Mouse (Mus musculus) activated CD4-positive, CD25-positive, alpha-beta regulatory T cell, adult 4 months (primary cell): ENCODE results near the gene Gpr89. TPM values are rescaled to one million over a fixed set of nuclear protein-coding genes. Genes with fewer than 3 reads are reported as not detected.

Experiments used
- ATAC-seq: one replicate; pipeline ENCODE4 v1.8.0; 2017
- polyA plus RNA-seq, 2 experiments: library from polyadenylated mRNA; unstranded; fragments of 100-300 nt; shearing (Covaris generic); gene quantifications; one replicate each; pipeline ENCODE4 v1.2.1; 2017

The Gpr89 gene
- polyA plus RNA-seq = 10 to 100 TPM; 23.7 to 26.9 TPM

GRCm38 (mm10) chr3:96904851-96905541, at the start of gene Gpr89:
Gpr89 (minus strand) TSS chr3:96905346.
- peak; percentile 92 for ATAC-seq

- ATAC-seq = no peak
Measured at GRCm38 (mm10) chr3:96953489-96954233, 48.5 kb upstream of the Gpr89 start.

DNA sequence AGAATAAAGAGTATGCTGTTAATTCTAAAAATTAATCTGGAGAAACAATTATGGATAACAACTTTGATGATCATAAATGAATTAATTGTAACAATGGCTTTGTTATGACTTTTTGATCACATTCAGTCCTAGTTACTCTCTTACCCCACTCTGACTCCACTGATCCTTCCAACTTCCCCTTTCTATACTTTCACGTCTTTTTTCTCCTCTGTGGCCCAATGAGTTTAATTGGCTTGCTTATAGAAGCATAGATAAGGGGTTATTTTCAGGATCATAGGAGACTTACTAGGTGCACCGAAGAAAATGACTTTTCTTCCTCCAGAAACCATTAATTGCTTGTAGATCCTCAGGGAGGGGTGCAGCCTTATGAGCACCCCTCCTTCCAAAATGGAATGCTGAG, 37.6 kb upstream of the Gpr89 start:
- no peak for ATAC-seq

- ATAC-seq = peak; percentile 65
Measured at GRCm38 (mm10) chr3:96938738-96939137, 33.6 kb upstream of the Gpr89 start.

DNA sequence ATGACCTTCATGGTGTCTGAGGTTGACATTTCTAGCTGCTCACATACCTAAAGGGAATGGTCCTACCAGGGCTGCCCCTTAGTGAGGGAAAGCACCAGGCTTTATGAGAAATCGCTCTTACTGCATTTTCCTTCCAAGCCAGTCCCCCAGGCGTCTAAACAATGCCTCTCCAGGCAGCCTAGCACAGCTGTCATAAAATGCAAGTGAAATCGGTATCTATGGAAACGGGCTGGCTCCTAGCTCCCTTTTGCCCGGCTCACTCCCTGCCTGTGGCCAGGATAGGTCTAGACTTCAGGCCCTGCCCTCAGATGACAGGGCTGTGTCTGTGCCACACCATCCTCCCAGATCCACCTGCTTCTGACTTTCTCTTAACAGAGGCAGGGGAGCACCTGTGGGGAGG, 32.5 kb upstream of the Gpr89 start:
- no peak for ATAC-seq

GRCm38 (mm10) chr3:96936241-96936640, 31.1 kb upstream of the Gpr89 start:
- ATAC-seq = peak; percentile 52

GRCm38 (mm10) chr3:96931261-96931681, 26.1 kb upstream of the Gpr89 start:
- ATAC-seq = no peak

- no peak for ATAC-seq
Measured at GRCm38 (mm10) chr3:96925920-96926319, 20.8 kb upstream of the Gpr89 start, which contains the start of gene Gja8. Gja8 (minus strand) TSS chr3:96926020.

- ATAC-seq = no peak
Measured at GRCm38 (mm10) chr3:96924631-96925030, 19.5 kb upstream of the Gpr89 start.

- no peak for ATAC-seq
Measured at GRCm38 (mm10) chr3:96920991-96921390, 15.8 kb upstream of the Gpr89 start.

DNA sequence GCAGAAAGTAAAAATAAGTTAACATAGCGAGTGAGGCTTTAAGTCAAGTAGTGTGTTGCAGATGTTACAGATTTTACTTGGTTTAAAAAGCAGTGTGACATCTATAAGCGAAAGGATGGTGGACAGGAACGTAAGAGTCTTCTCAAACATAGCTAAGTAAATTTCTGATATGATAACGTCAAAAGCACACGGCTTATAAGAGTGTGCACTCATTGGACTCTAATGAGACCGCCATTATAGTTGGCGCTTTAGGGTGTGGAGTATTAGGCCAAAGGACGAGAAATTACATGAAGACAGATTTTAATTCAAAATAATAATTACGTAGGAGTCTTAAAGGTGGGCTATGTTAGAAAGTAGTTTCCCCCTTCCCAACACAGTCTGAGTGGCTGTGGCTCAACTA, 446 bp upstream of the Gpr89 start:
- no peak for ATAC-seq

- ATAC-seq = no peak
Measured at GRCm38 (mm10) chr3:96904393-96904792, 753 bp downstream of the Gpr89 start, which contains the start of gene Gja5. Gja5 (plus strand) TSS chr3:96904693.

DNA sequence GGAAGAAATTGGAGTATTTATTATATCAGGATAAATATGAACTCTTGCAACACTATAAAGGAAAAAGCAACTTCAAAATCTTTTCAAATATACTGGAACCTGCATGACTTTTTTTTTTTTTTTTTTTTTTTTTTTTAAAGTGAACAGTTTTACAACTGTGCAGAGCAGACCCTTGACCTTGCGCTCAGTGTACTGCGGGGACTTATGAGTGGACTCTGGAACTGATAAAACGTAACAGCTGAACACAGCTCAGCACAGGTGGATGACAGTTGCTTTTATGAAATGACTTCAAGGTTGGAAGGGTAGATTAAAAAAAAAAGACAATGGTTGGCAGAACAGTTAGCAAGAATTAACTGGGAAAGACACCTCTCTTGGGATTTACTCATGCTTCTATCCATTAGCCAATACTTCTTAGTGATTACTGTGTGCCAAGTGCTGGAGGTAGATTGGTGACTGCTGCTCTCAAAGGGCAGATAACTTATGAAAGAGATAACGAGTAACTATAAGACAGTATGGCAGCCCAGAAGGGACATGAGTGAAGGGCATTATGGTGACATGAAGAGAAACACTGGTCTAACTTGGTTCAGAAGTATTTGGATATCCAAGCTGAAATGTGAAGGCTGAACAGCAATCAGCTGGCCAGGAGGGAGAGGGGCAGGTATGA, 2.7 kb downstream of the Gpr89 start:
- no peak for ATAC-seq

DNA sequence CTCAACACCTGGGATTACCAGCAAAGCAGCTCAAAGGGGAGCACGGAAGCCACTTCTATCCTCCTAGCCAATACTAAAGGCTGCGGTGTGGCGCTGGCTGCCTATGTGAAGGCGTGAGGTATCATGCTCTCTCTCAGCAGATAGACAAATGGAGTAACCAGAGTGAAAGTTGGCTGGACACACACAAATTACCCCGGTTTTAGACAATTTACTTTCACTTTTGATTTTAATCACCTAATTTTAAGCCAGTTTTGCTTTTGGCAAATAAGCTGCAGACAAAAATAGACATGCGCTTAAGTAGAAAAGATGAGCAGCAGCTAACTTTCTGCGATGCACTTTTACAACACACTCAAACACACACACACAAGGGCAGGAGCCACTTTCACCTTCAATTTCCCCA, 21.5 kb downstream of the Gpr89 start:
- ATAC-seq = no peak

DNA sequence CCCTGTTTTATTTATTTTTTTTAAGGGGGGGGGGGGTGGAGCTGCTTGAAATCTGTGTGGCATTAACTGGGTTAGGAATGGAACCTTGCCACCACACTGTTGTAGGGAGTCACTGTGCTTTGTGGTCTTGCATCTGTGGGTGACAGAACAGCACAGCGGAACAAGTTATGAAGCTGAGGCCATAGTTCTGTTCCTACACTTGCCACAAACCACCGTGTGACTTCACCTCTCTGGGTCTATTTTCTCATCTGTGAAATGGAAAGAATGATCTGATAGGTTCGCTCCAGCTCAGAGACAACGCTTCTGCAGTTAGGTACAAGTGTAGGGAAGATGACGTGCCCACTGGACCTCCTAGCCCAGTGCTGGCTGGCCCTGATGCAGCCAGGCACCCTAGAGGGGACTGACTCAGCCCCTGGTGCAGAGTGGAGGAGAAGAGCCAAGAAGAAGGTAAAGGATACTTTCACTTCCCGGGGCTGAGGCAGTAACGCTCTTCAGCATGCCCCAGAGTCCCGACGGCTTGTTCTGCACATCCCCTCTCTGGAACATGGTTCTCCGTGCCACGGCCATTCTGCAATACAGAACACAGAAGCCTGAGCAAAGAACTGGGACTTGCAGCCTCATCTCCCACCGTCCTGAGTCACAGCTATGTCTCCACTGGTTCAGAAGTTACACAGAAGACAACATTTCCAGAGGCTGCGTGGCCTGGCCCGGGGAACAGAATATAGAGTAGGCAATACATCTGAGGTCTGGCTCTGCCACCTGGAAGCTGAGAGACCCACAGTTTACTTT, 22.9 kb downstream of the Gpr89 start:
- peak; percentile 63 for ATAC-seq

GRCm38 (mm10) chr3:96881557-96881956, 23.6 kb downstream of the Gpr89 start:
- ATAC-seq = peak; percentile 30

DNA sequence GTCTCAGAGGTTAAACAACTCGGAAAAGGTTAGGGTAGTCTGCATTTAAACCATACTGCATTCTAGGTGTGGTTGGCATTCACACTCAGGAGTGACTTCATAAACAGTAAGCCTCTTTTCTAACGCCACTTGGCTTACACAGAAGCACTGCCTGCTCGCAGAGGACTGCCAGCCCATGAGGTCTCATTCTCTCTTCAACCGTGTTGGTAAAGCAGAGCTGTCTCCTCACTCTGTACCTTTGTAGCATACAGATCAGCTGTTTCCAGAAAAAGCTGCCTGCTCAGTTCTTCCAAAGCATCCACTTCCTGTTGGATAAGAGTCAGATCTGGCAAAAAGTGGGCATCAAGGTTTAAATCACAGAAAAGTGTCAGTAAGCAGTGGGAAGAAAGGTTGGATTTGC, 24.8 kb downstream of the Gpr89 start:
- ATAC-seq = no peak

- no peak for ATAC-seq
Measured at GRCm38 (mm10) chr3:96879536-96879935, 25.6 kb downstream of the Gpr89 start.

- ATAC-seq = no peak
Measured at GRCm38 (mm10) chr3:96874808-96875571, 30.2 kb downstream of the Gpr89 start.

- no peak for ATAC-seq
Measured at GRCm38 (mm10) chr3:96872501-96872900, 32.6 kb downstream of the Gpr89 start.

DNA sequence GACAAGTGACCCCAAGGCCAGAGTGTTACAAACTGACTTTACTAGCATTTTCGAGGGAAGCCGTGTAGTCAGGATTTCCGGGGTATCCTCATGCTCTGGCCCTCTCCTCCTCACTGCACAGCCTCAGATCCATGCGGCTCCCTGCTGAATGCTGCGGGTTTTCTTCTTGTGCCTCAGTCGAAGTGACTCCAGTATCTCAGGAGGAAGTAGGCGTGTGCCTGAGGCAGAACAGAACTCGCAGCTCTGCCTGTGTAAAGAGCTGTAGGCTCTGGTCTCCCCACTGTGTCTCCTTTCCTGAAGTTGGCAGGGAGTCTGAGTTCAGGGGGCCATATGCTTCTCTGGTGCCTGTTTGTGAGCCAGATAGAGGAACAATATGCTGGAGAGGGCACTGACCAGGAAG, 34.1 kb downstream of the Gpr89 start:
- ATAC-seq = no peak

DNA sequence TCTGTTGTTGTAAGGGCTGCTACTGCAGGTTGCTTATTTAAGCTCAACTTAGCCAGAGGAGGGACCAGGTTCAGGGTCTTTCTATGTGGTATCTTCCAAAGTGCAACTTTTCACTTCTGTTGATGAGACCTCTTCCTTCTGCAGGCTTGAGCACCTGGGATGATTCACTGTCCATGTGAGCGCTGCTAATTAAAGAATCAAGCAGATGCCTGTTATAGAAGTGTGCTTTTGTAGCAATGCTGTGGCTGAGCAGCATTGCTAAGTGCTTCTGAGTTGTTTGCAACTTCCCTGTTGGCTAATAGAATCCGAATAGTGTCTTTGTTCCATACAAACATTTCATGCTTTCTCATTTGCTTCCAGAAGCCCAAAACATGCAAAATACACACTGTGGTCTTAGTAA, 34.9 kb downstream of the Gpr89 start:
- ATAC-seq = no peak
